ENCODE assay signal across 9 mouse cellular contexts in genomic region chr3:78901016-78901837, GRCm38 (mm10).
DNase-seq lines count a peak whose midpoint lies in the region; ATAC-seq lines count a peak whose summit lies in the region.
"Had no signal": no experiment of that assay in that cellular context is flagged by ENCODE, and none has a peak within 500 bp of the region (broad histone marks: within the 10 kb centered on the region; RNA-seq: fewer than 3 reads in every experiment).

No protein-coding gene starts in this region.

- no peak overlapping the region for H3K4me3 ChIP-seq in embryonic facial prominence, embryonic 13.5 days
- no peak overlapping the region for H3K4me3 ChIP-seq in neural tube, embryonic 13.5 days
- H3K4me3 ChIP-seq: limb, embryonic 15.5 days had no signal

- no peak overlapping the region for H3K9ac ChIP-seq in embryonic facial prominence, embryonic 13.5 days
- no peak overlapping the region for H3K9ac ChIP-seq in neural tube, embryonic 13.5 days
- H3K9ac ChIP-seq: limb, embryonic 15.5 days had no signal

- H3K9me3 ChIP-seq in embryonic facial prominence, embryonic 13.5 days = no peaks in the 10 kb centered on the region
- H3K9me3 ChIP-seq in neural tube, embryonic 13.5 days = no peaks in the 10 kb centered on the region
- H3K9me3 ChIP-seq: limb, embryonic 15.5 days had no signal

- DNase-seq in kidney, postnatal 4 days = peak; percentile 19 to 40
- DNase-seq in kidney, adult 11 months = no peak
- DNase-seq in heart, postnatal 4 days = peak; percentile 21
- DNase-seq in testis, postnatal 14 days (ENCODE audit: low spot score) = no peak
- DNase-seq in adrenal gland, postnatal 14 days = no peak
- no peak for DNase-seq in cerebellum, adult 9-10 months

- no peaks in the 10 kb centered on the region for H3K36me3 ChIP-seq in embryonic facial prominence, embryonic 13.5 days
- H3K36me3 ChIP-seq in neural tube, embryonic 13.5 days = no peaks in the 10 kb centered on the region
- H3K36me3 ChIP-seq: limb, embryonic 15.5 days had no signal

- no peaks in the 10 kb centered on the region for H3K27me3 ChIP-seq in embryonic facial prominence, embryonic 13.5 days
- no peaks in the 10 kb centered on the region for H3K27me3 ChIP-seq in neural tube, embryonic 13.5 days
- H3K27me3 ChIP-seq: limb, embryonic 15.5 days had no signal

- H3K4me2 ChIP-seq in embryonic facial prominence, embryonic 13.5 days = no peak overlapping the region
- H3K4me2 ChIP-seq in neural tube, embryonic 13.5 days = peak overlapping the region; percentile 9; the same call in 1 of the 2 replicates
- H3K4me2 ChIP-seq: limb, embryonic 15.5 days had no signal

- ATAC-seq in embryonic facial prominence, embryonic 13.5 days (ENCODE audit: insufficient number of reproducible peaks, insufficient read depth, low FRiP score, low TSS enrichment, low read depth) = 0 out of 2 replicates have a peak, but pooled peaks have one; percentile 45
- ATAC-seq in neural tube, embryonic 13.5 days (ENCODE audit: low read depth) = peak; percentile 44; the same call in 1 of the 2 replicates

- no peak overlapping the region for H3K27ac ChIP-seq in embryonic facial prominence, embryonic 13.5 days
- peak overlapping the region; percentile 49 for H3K27ac ChIP-seq in neural tube, embryonic 13.5 days (replicated peaks)
- H3K27ac ChIP-seq: limb, embryonic 15.5 days had no signal

- peaks cover 12% of the 10 kb centered on the region for H3K4me1 ChIP-seq in embryonic facial prominence, embryonic 13.5 days
- peaks cover 22% of the 10 kb centered on the region for H3K4me1 ChIP-seq in neural tube, embryonic 13.5 days (replicated peaks)

- WGBS in embryonic facial prominence, embryonic 13.5 days = 35% methylated on average over 11 of the region's 11 CpGs
- 24% methylated on average over 11 of the region's 11 CpGs for WGBS in neural tube, embryonic 13.5 days

Comparison
In these comparisons a context has a peak if more than half of its experiments do, and no peak if none do; other contexts are left out.
1. DNase-seq: peak in kidney, postnatal 4 days (2 of 2) and heart, postnatal 4 days (single experiment); none in kidney, adult 11 months (single experiment), testis, postnatal 14 days (single experiment), adrenal gland, postnatal 14 days (single experiment) and cerebellum, adult 9-10 months (single experiment).